Mouse (Mus musculus): Measurements from ENCODE around the gene Stx11. TPM values are rescaled to one million over a fixed set of nuclear protein-coding genes. Genes with fewer than 3 reads are reported as not detected.

Stx11 gene
- polyA plus RNA-seq (2012; rRNA removed) = 5.1 and 5.7 TPM in 2 replicates

GRCm38 (mm10) chr10:12964151-12965075 is at the start of gene Stx11:
Gene Stx11 (minus strand): TSS chr10:12964298.

GRCm38 (mm10) chr10:13005043-13005442 is 40.9 kb upstream of the Stx11 start, which contains the start of gene Sf3b5:
Gene Sf3b5 (plus strand): TSS chr10:13005343.

Other genes with a start within 250 kb of the Stx11 start
- gene Utrn, start 94.9 kb downstream of the Stx11 start, polyA plus RNA-seq (2012; rRNA removed) = 3.5 and 4.1 TPM in 2 replicates
- gene Sf3b5, start 41.0 kb upstream of the Stx11 start, polyA plus RNA-seq (2012; rRNA removed) = 15.7 and 17.4 TPM in 2 replicates
- gene Plagl1, start 96.2 kb upstream of the Stx11 start, polyA plus RNA-seq (2012; rRNA removed) = 36.7 and 40.3 TPM in 2 replicates
- not detected in 2 replicates for gene Zc2hc1b, start 213.7 kb upstream of the Stx11 start, polyA plus RNA-seq (2012; rRNA removed)
- 14.5 and 15.2 TPM in 2 replicates for gene Ltv1, start 228.9 kb upstream of the Stx11 start, polyA plus RNA-seq (2012; rRNA removed)

Data from liver, embryonic 18 days (tissue).